Mouse (Mus musculus) spleen, postnatal 4 days (tissue): ENCODE measurements around the gene Sult4a1.
"Not testable (repeated sequence)": the region's sequence is repeated elsewhere in the genome, so short reads cannot be mapped to it uniquely, and the experiment has no call there.

Experiments used
- DNase-seq, 2 experiments: peaks; one replicate each; pipeline ENCODE4 v3.0.0; 2022; ENCODE audit warnings: low spot score in 2 of 2

Sult4a1 gene

DNA sequence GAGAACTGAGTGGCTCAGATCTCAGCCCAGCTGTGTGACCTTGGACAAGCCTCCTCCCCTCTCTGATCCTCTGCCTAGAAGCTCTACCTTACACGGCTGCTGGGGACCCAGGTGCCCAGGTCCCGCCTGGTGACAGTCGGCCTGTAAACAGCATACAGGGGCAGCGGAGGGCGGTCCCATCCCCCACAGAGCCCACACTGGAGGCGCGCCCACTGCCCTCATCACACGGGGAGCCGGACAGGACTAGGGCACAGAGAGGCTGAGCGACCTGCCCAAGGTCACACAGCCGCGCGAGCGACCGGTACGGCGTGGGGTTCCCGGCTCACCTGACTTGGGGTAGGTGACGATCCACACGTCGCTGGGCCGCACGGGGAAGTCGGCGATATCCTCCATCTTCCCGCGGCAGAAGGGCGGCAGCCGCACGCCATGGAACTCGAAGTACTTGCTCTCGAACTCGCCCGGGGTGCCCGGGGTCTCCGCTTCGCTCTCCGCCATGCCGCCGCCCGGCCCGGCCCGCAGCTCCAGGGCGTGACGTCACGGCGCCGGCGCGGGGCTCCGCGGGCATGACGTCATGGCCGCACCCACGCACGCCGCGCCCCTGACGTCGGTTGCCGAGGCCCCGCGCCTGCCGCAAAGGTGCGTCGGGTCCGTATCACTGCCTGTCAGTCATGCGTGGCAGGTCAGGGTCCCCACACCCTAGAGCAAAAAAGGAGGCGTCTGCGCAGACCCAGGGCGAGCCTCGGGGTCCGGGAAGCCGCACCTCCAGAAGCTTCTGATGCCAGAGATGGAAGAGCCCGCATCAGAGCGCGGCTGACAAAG lies at the start of gene Sult4a1:
Sult4a1 (minus strand) TSS at position 650 of the 819 bp plus-strand sequence.
- DNase-seq, result no peak

DNA sequence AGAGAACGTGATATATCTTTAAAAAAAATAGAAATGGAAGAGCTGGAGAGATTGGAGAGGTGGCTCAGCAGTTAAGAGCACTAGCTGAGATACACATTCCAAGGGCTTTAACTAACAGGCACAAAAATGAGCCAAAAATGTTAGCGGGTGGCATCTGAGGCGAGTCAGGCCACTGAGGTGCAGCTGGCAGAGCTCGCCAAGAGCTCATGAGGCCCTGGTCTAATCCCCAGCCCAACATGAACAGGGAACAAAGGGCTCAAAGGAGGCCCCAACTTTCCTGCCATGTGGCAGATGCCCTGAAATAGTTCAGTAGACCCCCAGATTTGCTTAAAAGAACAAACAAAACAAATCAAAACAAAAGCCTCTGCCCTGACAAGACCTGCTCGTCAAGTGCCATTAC lies 35.4 kb upstream of the Sult4a1 start:
- no peak for DNase-seq

DNA sequence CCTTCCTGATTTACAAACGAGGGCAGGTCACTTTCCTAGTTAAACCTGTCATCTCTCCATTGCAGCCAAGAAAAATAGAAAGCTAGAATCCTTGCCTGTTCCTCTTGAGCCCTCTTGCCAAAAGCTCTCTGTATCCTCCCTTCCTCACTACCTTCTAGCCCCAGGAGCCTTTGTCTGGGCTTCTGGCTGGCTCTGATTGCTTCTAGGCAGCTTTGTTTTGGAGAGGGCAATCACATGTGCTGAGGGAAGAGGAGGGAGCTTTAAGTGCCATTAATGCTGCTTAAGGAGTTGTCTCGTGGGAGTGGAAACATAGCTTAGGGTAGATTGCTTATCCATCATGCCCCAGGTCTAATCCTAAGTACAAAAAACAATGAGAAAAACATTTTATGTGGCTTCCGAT lies 34.6 kb upstream of the Sult4a1 start:
- no peak for DNase-seq

DNA sequence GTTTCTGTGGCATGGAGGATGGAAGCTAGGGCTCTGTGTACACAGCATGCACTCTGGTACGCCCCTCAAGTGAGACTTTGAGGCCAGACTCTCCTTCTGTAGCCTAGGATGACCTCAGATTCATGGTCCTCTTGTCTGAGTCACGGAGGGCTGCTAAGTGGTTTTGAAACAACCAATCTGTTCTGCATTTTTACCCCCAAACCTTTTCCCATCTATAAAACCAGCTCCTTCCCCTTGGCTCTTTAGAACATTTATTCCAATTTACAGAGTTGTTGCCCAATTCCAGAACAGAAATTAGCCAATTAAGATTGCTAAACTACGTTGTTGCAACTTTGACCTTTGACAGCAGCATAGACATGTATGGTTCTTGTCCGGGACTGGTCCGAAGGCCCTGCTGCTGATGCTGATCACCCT lies 34.0 kb upstream of the Sult4a1 start:
- no peak for DNase-seq

- DNase-seq, result no peak
Observed at GRCm38 (mm10) chr15:84136473-84137415, 31.2 kb upstream of the Sult4a1 start.

DNA sequence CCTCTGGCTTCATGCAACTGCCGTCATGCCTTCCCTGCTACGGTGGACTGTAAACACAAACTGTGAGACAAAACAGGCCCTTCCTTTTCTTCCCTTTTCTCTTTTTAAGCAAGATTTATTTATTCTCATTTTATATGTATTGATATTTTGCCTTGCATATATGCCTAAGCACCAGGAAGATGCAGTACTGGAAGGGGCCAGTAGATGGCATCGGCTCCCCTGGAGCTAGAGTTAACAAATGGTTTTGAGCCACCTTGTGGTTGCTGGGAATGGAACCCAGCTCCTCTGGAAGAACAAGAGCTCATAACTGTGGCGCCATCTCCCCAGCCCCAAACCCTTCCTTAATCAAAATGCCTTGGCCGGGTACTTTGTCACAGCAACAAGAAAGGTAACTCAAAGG lies 29.9 kb upstream of the Sult4a1 start:
- DNase-seq, result peak in 1 of 2 experiments; percentile 74

DNA sequence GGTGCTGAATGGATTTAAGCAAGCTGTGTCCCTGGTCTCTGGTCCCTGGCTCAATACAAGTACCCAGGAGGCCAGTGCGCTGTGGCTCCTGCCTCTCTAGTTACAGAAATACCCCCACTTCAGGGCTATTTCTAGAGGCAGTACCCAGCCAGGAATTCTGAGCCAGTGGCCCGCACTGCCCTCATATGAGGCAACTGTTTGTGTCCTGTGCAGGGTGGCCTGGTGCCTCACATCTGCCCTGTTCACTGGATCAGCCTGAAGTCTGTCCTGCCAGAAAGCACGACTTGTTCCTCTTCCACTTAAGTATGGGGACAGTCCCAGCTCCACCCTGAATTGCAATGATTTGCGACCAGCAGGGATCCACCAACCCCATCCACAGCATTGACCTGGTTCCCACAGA lies 27.9 kb upstream of the Sult4a1 start:
- DNase-seq, result no peak

GRCm38 (mm10) chr15:84131971-84132370 lies 26.4 kb upstream of the Sult4a1 start:
- no peak for DNase-seq

DNA sequence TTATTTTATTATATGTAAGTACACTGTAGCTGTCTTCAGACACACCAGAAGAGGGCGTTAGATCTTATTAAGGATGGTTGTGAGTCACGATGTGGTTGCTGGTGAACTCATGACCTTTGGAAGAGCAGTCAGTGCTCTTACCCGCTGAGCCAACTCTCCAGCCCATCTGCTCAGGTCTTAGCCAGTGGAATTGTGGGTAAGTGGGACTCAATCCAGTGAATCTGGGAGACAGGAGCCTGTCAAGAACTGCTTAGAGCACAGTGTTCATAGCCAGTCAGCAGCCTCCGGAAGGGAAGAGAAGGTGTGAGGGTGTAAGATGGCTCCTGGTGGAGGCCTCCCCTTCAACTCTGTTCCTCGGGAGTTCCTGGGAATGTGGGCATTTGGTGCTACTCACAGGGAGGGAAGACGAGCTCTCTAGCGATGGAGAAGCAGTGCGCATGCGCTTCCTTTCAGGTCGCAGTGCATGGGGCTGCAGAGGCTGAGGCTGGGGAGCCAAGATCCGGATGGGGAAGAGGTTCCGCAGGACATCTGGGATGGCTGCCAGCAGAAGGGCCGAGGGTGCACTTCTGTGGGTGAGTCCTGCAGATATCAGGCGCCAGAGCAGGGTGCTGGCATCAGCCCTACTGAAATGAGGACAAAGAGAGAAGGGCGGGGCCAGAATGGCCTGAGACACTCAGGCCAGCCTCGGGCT lies 25.7 kb upstream of the Sult4a1 start:
- DNase-seq, result no peak

- no peak for DNase-seq
Observed at GRCm38 (mm10) chr15:84126871-84127270, 21.3 kb upstream of the Sult4a1 start.

DNA sequence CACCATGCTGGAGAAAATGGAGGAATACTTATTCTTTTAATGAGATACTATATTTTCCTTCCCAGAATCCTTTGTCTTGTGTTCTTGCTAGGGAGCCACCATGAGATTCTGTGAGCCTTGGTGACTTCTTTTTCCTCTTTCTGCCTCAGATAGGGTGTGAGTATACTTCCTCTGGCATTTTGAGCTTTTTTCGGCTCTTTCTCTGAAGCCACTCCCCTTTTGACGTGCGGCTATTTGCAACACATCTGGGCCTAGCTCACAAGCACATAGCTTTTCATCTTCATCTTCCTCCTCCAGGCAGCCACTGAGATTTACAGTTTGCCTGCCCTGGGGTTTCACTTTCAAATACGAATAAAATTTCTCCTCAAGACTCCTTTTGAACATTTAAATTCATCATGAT lies 20.9 kb upstream of the Sult4a1 start:
- no peak for DNase-seq

- DNase-seq, result no peak
Observed at GRCm38 (mm10) chr15:84124086-84124485, 18.5 kb upstream of the Sult4a1 start.

- no peak for DNase-seq
Observed at GRCm38 (mm10) chr15:84123075-84123474, 17.5 kb upstream of the Sult4a1 start, which contains the start of gene Pnpla5. Gene Pnpla5, minus strand, starts transcription at chr15:84123175.

- DNase-seq, result no peak
Observed at GRCm38 (mm10) chr15:84121036-84121435, 15.5 kb upstream of the Sult4a1 start.

- DNase-seq, result no peak
Observed at GRCm38 (mm10) chr15:84120612-84121011, 15.1 kb upstream of the Sult4a1 start.

DNA sequence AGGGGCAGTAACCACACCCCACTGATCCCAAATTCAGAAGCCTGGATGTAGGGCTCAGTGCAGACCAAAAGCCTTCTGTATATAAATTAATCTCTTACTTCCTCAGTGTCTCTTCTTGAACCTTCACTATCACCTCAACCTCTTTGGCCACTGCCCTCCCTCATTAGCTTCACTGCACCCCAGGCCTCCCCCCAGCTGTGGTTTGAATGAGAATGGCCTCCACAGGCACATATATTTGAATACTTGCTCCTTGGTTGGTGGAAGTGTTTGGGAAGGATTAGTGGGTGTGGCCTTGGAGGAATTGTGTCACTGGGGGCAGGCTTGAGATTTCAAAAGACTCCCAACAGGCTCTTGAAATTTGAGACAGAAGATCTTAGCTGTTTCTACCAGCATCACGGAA lies 10.9 kb upstream of the Sult4a1 start:
- no peak for DNase-seq

DNA sequence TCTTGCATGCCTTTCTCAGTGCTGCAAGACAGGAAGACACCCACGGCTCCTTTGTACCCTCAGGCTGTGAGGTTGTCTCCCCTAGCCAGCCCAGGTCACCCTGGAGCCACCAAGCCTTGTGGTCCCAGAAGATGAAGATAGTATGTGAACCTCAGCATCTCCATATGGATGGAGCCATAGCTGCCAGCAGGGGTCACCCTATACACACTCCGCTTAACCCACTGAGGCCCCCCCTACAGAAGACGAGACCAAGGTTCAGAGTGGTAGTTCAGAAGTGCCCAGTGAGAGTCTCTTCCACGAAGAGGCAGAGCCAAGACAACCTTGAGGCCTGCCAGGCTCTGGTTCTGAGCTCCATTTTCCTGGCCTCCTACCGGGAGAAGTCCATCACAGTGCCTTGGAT lies 10.2 kb upstream of the Sult4a1 start:
- no peak for DNase-seq

DNA sequence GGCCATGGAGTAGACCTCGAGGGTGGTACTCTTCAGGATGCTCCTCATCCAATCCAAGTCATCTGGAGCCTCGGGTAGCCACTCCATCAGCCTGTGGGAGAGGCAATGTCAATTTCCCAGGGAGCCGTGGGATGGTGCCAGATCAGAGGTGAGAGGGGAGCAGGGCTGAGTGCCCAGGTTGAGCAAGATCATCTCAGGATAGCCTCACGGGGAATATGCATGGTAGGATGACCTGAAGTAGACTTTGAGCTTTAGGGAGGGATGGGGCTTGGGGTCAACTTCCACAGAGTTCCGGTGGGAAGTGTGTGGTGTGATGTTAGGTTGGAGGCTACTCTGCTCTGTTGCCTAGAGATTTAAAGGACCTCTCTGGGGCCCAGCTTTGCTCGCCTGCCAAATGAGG lies 8.3 kb upstream of the Sult4a1 start:
- no peak for DNase-seq

- DNase-seq, result no peak
Observed at GRCm38 (mm10) chr15:84108899-84109298, 3.3 kb upstream of the Sult4a1 start.

DNA sequence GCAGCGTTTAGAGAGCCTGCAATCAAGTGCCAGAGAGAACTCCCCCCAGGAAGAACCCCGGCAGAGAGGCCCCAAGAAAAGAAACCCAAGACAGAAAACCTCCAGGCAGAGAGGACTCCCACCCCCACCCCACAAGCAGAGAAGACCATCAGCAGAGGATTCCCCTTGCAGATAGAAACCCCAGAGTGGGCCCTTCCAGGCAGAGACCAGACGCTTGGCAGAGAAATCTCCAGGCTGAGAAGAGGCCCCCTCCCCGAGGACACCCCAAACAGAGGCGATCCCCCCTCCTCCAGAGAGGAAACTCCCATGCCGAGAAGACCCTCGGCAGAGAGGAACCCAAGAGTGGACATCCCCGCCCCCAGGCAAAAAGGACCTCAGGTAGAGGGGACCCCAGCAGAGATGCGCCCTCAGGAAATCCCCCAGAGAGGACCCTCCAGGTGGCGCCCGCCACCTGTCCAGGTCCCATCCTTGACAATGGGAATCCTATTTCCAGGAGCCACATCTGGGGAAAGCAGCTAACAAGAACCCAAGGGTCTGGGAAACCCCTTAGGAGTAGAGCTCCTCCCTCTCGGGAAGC lies 458 bp upstream of the Sult4a1 start:
- no peak for DNase-seq

DNA sequence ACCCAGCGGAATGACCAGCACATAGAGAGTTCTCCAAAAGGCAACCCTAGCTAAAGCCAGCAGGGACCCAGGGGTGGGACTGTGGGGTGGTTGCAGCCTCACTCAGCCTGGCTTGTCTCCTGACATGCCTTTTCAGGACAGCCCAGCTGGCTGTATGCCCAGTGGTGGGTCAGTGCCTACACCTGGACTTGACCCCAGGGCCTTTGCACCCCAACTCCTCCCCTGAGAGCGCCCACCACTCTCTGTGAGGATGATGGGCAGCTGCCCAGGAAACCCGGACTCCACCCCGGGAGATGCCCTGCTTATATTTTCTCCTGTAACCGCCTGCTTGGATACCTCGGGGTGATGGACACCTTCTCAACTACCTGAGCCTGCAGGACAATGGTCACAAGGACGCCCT lies 928 bp downstream of the Sult4a1 start:
- DNase-seq, result no peak

DNA sequence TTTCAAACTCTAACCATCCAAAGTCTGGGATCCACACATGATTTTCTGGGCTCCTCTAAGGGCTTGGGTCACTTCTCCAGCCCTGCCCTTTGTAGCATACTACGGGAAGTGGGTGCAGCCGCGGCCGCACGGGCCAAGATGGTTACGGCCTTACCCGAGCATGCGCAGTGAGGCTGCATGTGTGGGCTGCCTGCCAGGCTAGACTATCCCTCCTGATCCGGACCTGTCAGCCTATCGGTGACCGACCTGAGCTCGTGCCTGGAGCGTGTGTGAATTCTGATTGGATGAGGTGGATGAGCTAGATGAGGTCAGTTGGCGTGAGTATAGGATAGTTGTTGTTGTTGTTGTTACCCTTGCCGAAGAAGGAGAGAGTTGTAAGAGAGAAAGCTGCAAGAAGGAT lies 8.0 kb downstream of the Sult4a1 start:
- DNase-seq, result not testable (repeated sequence)
